Mouse (Mus musculus): ENCODE data around the gene Mycl.

GRCm38 (mm10) chr4:123046300-123046699 is 50.8 kb downstream of the Mycl start:
- TF ChIP-seq RCOR1 (IDR thresholded peaks at IDR 0.05; ENCODE audit: low read depth, low read length): no peak
- no peak for TF ChIP-seq ZNF384 (IDR thresholded peaks at IDR 0.05; ENCODE audit: low read depth, low read length)
- no peak for TF ChIP-seq CTCF (IDR thresholded peaks at IDR 0.05 in 2 of 3, conservative IDR thresholded peaks at IDR 0.05 in 1 of 3; ENCODE audit: control insufficient read depth in 1 of 3, insufficient read depth in 1 of 3, low read depth in 2 of 3, low read length in 3 of 3, poor library complexity in 1 of 3, severe bottlenecking in 1 of 3)
- no peak for TF ChIP-seq USF1 (IDR thresholded peaks at IDR 0.05; ENCODE audit: low read depth, low read length)
